Mouse (Mus musculus) G1E (cell line): ENCODE measurements around the gene Pitx3.

Source experiments
- CTCF ChIP-seq: IDR thresholded peaks from 2 replicates; pipeline ENCODE4 v1.5.1; 2012; ENCODE audit warnings: low read depth, low read length, inconsistent platforms, mixed read lengths
- GATA1 ChIP-seq: IDR thresholded peaks from 2 replicates; pipeline ENCODE4 v1.6.1; 2012; ENCODE audit warnings: borderline replicate concordance, low read length, inconsistent platforms, mixed read lengths

DNA sequence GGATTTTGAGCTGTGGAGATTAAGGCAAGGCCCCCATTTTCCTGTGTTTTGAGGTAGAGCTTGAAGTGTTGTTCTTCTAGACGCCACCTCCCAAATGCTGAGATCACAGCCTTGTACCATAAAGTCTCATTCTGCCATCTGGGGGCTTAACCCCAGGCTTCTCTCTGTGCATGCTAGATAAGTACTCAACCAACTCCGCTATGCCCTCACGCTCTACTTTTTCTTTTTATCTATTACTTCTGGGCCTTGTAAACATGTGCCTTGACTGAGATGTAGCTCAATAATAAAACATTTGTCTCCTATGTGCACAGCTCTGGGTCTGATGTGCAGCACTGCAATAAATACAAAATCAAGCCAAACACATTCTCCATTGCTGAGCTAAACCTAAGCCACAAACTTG is 28.7 kb downstream of the Pitx3 start:
- TF ChIP-seq GATA1 (no peak), CTCF (no peak)
